Mouse (Mus musculus) MEL (cell line): Measurements from ENCODE around the gene Gsta3. TPM values are rescaled to one million over a fixed set of nuclear protein-coding genes. Genes with fewer than 3 reads are reported as not detected.
"Not testable (repeated sequence)": the region's sequence is repeated elsewhere in the genome, so short reads cannot be mapped to it uniquely, and the experiment has no call there.

Source experiments
- DNase-seq: peaks from one replicate; pipeline ENCODE4 v3.0.0; 2011; ENCODE audit warnings: low read depth, low spot score
- H3K27ac ChIP-seq: 2 replicates; pipeline ENCODE4 v1.5.1; 2012; ENCODE audit warnings: low read depth, mild to moderate bottlenecking, control low read depth, low read length, moderate library complexity; ENCODE audit not compliant: control insufficient read depth
- H3K27me3 ChIP-seq, 2 experiments: fragments of 150-350 bp in 1 of 2; sonication (generic) in 1 of 2; 2 replicates each; pipeline ENCODE4 v1.6.1; 2012; ENCODE audit warnings: low read length in 2 of 2, mild to moderate bottlenecking in 2 of 2, improper control_type of control experiment in 1 of 2, moderate library complexity in 1 of 2; ENCODE audit not compliant: insufficient read depth in 2 of 2, control insufficient read depth in 1 of 2
- H3K36me3 ChIP-seq, 2 experiments: 2 replicates each; pipeline ENCODE4 v1.6.1; 2012 to 2014; ENCODE audit warnings: low read length in 2 of 2, improper control_type of control experiment in 1 of 2, inconsistent platforms in 1 of 2, mild to moderate bottlenecking in 1 of 2; ENCODE audit not compliant: insufficient read depth in 2 of 2, control insufficient read depth in 1 of 2
- H3K4me1 ChIP-seq, 2 experiments: fragments of 150-350 bp in 1 of 2; sonication (generic) in 1 of 2; 2 replicates each; pipeline ENCODE4 v1.6.1; 2012; ENCODE audit warnings: low read length in 2 of 2, improper control_type of control experiment in 1 of 2, mild to moderate bottlenecking in 1 of 2; ENCODE audit not compliant: insufficient read depth in 2 of 2, control insufficient read depth in 1 of 2
- H3K4me3 ChIP-seq, 2 experiments: fragments of 150-350 bp in 1 of 2; sonication (generic) in 1 of 2; 2 replicates each; pipeline ENCODE4 v1.5.1; 2012; ENCODE audit warnings: low read depth in 2 of 2, low read length in 2 of 2, mild to moderate bottlenecking in 2 of 2, moderate library complexity in 2 of 2, control low read depth in 1 of 2, improper control_type of control experiment in 1 of 2; ENCODE audit not compliant: control insufficient read depth in 1 of 2, insufficient read depth in 1 of 2
- H3K79me2 ChIP-seq: 2 replicates; pipeline ENCODE4 v1.6.1; 2012; ENCODE audit warnings: mild to moderate bottlenecking, low read length, moderate library complexity; ENCODE audit not compliant: control insufficient read depth, poor library complexity, insufficient read depth
- H3K9ac ChIP-seq: 2 replicates; pipeline ENCODE4 v1.6.1; 2012; ENCODE audit warnings: low read depth, mild to moderate bottlenecking, control low read depth, low read length, moderate library complexity; ENCODE audit not compliant: control insufficient read depth, poor library complexity, severe bottlenecking
- H3K9me3 ChIP-seq: fragments of 150-350 bp; sonication (generic); replicated peaks from 2 replicates; pipeline ENCODE4 v1.6.1; 2012; ENCODE audit warnings: mild to moderate bottlenecking, low read length, improper control_type of control experiment, moderate library complexity; ENCODE audit not compliant: insufficient read depth
- CHD2 ChIP-seq: IDR thresholded peaks from 2 replicates; pipeline ENCODE4 v1.6.1; 2011; ENCODE audit warnings: low read length, improper control_type of control experiment
- CTCF ChIP-seq, 3 experiments: IDR thresholded peaks in 2 of 3; conservative IDR thresholded peaks in 1 of 3; 2 replicates each; pipeline ENCODE4 v1.5.1; 2011 to 2012; ENCODE audit warnings: low read length in 3 of 3, low read depth in 2 of 3, mild to moderate bottlenecking in 2 of 3, improper control_type of control experiment in 1 of 3, inconsistent platforms in 1 of 3, mixed read lengths in 1 of 3, moderate library complexity in 1 of 3; ENCODE audit not compliant: control insufficient read depth in 1 of 3, insufficient read depth in 1 of 3, poor library complexity in 1 of 3, severe bottlenecking in 1 of 3
- E2F4 ChIP-seq: IDR thresholded peaks from 2 replicates; pipeline ENCODE4 v1.6.1; 2011; ENCODE audit warnings: low read depth, low read length, improper control_type of control experiment, borderline replicate concordance
- HCFC1 ChIP-seq: IDR thresholded peaks from 2 replicates; pipeline ENCODE4 v1.6.1; 2012; ENCODE audit warnings: low read depth, mild to moderate bottlenecking, inconsistent platforms, low read length, improper control_type of control experiment, moderate library complexity
- MYC ChIP-seq: IDR thresholded peaks from 2 replicates; pipeline ENCODE4 v1.6.1; 2011; ENCODE audit warnings: low read depth, mild to moderate bottlenecking, low read length, improper control_type of control experiment, moderate library complexity
- RAD21 ChIP-seq: IDR thresholded peaks from 2 replicates; pipeline ENCODE4 v1.6.1; 2011; ENCODE audit warnings: mild to moderate bottlenecking, low read depth, low read length, improper control_type of control experiment
- SMC3 ChIP-seq: IDR thresholded peaks from 2 replicates; pipeline ENCODE4 v1.6.1; 2011; ENCODE audit warnings: low read depth, low read length, improper control_type of control experiment
- TAL1 ChIP-seq: IDR thresholded peaks from 2 replicates; pipeline ENCODE4 v1.6.1; 2012; ENCODE audit warnings: mild to moderate bottlenecking, inconsistent platforms, low read length, moderate library complexity, mixed read lengths
- USF1 ChIP-seq: IDR thresholded peaks from 2 replicates; pipeline ENCODE4 v1.6.1; 2014; ENCODE audit warnings: low read depth, mild to moderate bottlenecking, inconsistent platforms, low read length, improper control_type of control experiment, moderate library complexity
- USF2 ChIP-seq, 2 experiments: IDR thresholded peaks; 2 replicates each; pipeline ENCODE4 v1.6.1; 2011 to 2012; ENCODE audit warnings: improper control_type of control experiment in 2 of 2, low read length in 2 of 2, borderline replicate concordance in 1 of 2, inconsistent platforms in 1 of 2, low read depth in 1 of 2, mild to moderate bottlenecking in 1 of 2; ENCODE audit not compliant: insufficient read depth in 1 of 2
- polyA plus RNA-seq, 2 experiments: library from polyadenylated mRNA; stranded (reverse) in 1 of 2; unstranded in 1 of 2; fragments of >175 nt in 1 of 2; fragments of >200 nt in 1 of 2; gene quantifications; 2 replicates each; pipeline versions ENCODE4 v1.2.1 to v1.2.4; 2012; ENCODE audit warnings: low replicate concordance in 2 of 2, low read depth in 1 of 2; ENCODE audit not compliant: insufficient read length in 2 of 2, insufficient read depth in 1 of 2, missing spikeins in 1 of 2
- total RNA-seq: library from RNA; depleted of rRNA; stranded (reverse); fragments of 300-350 nt; gene quantifications from 2 replicates; pipeline ENCODE4 v1.2.3, GENCODE M21; 2012

Gene Gsta3
- total and polyA plus RNA-seq, 3 experiments: 2.2 to 3.4 TPM; not detected in 1

GRCm38 (mm10) chr1:21239911-21240898, at the start of gene Gsta3 (continued):
- TF ChIP-seq E2F4: no peak
- TF ChIP-seq HCFC1: no peak
- TF ChIP-seq TAL1: no peak
- no peak for TF ChIP-seq USF2 (IDR thresholded peaks at IDR 0.05; ENCODE audit: borderline replicate concordance in 1 of 2, insufficient read depth in 1 of 2, low read depth in 1 of 2, low read length in 2 of 2)
- no peak for TF ChIP-seq RAD21

- H3K4me1 ChIP-seq: peaks cover 3 to 4% of the 10 kb centered on the region in 2 experiments; a peak in 2 of 4 replicates
- H3K27me3 ChIP-seq: peaks cover 3 to 7% of the 10 kb centered on the region in 2 experiments
- no peak for TF ChIP-seq CHD2
- no peak for TF ChIP-seq USF1
- no peak for TF ChIP-seq MYC
- no peaks in the 10 kb centered on the region for H3K9me3 ChIP-seq
- DNase-seq: no peak
- no peak overlapping the region for H3K9ac ChIP-seq
- peaks cover 0 to 3% of the 10 kb centered on the region in 2 experiments; a peak in 1 of 4 replicates for H3K36me3 ChIP-seq
- H3K79me2 ChIP-seq: no peaks in the 10 kb centered on the region
- no peak overlapping the region for H3K4me3 ChIP-seq
- no peak overlapping the region for H3K27ac ChIP-seq
These were observed 34.1 kb upstream of the Gsta3 start for GRCm38 (mm10) chr1:21206241-21206640.

- H3K4me1 ChIP-seq, H3K4me3 ChIP-seq, H3K79me2 ChIP-seq, H3K27ac ChIP-seq, H3K9ac ChIP-seq, H3K9me3 ChIP-seq, H3K36me3 ChIP-seq, DNase-seq, H3K27me3 ChIP-seq: not testable (repeated sequence)
- TF ChIP-seq RAD21: peak; percentile 38
- TF ChIP-seq CTCF (IDR thresholded peaks at IDR 0.05 in 2 of 3, conservative IDR thresholded peaks at IDR 0.05 in 1 of 3; ENCODE audit: control insufficient read depth in 1 of 3, insufficient read depth in 1 of 3, low read depth in 2 of 3, low read length in 3 of 3, poor library complexity in 1 of 3, severe bottlenecking in 1 of 3): peak in 2 of 3 experiments; percentile 32 to 40; a peak in 3 of 6 replicates
- TF ChIP-seq SMC3: peak; percentile 46
These were observed 26.9 kb upstream of the Gsta3 start for GRCm38 (mm10) chr1:21213537-21213936.

GRCm38 (mm10) chr1:21213991-21214692, 26.2 kb upstream of the Gsta3 start:
- DNase-seq, H3K4me1 ChIP-seq, H3K79me2 ChIP-seq, H3K27ac ChIP-seq, H3K9me3 ChIP-seq, H3K27me3 ChIP-seq, H3K9ac ChIP-seq, H3K4me3 ChIP-seq, H3K36me3 ChIP-seq: not testable (repeated sequence)
